Comparison of ENCODE assay signal across 15 mouse cellular contexts in the genomic region with DNA sequence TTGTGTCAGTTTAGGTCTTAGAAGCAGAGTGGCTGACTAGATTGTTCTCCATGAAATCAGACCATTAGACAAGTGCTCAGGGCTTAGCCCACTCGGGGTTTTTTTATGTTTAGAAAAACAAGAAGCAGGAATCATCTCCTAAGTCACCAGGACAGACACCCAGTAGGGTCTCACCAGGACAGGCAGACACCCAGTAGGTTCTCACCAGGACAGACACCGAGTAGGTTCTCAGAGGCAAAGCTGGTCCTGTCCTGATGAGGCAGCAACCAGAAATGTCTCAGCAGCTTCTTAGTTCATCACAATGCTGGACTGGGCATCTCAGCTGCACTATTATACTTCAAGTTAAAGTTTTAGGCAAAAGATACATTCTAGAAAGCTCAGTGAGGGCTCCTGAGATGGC. TPM values are rescaled to one million over a fixed set of nuclear protein-coding genes. Genes with fewer than 3 reads are reported as not detected.
"Had no signal": no experiment of that assay in that cellular context is flagged by ENCODE, and none has a peak within 500 bp of the region (broad histone marks: within the 10 kb centered on the region; RNA-seq: fewer than 3 reads in every experiment).

No protein-coding gene starts in this region.

- DNase-seq: left cerebral cortex, postnatal 4 days; lung, adult 18-20 months; retina, postnatal 1 day; right cerebral cortex, postnatal 4 days; thymus, postnatal 4 days had no signal

- H3K4me1 ChIP-seq: limb, embryonic 13.5 days; midbrain, embryonic 13.5 days; neural tube, embryonic 12.5 days had no signal

- H3K27ac ChIP-seq: limb, embryonic 13.5 days; liver, embryonic 14.5 days; midbrain, embryonic 13.5 days; neural tube, embryonic 12.5 days; stomach, embryonic 15.5 days had no signal

- ATAC-seq: midbrain, embryonic 13.5 days had no signal

- H3K4me3 ChIP-seq: limb, embryonic 13.5 days; midbrain, embryonic 13.5 days; neural tube, embryonic 12.5 days; stomach, embryonic 15.5 days had no signal

RNA-seq across cellular contexts. Expression of a gene that starts 46.0 kb away (rescaled TPM):
- polyA plus RNA-seq: liver, adult 2 months; neural tube, embryonic 12.5 days had no signal

RNA-seq across cellular contexts. Expression of a gene that starts 46.0 kb away (rescaled TPM):
- total RNA-seq: left cerebral cortex, adult 18-20 months; left cerebral cortex, postnatal 4 days; liver, adult 2 months; midbrain, postnatal 0 days; neutrophil, adult 5-6 weeks had no signal
- polyA plus RNA-seq: limb, embryonic 13.5 days; lung, embryonic 16.5 days; midbrain, embryonic 13.5 days; midbrain, postnatal 0 days; neural tube, embryonic 12.5 days had no signal
